Mouse (Mus musculus): ENCODE data around the gene Pusl1. TPM values are rescaled to one million over a fixed set of nuclear protein-coding genes. Genes with fewer than 3 reads are reported as not detected.

The Pusl1 gene
- total RNA-seq, 2 experiments from 2014 or later, result 18.7 to 33.7 TPM

GRCm38 (mm10) chr4:155887674-155888073 lies 3.9 kb downstream of the Pusl1 start:
- ATAC-seq (replicated peaks; ENCODE audit: poor library complexity), result no peak

- ATAC-seq (replicated peaks; ENCODE audit: poor library complexity), result peak; percentile 71
Measured at GRCm38 (mm10) chr4:155886330-155886729, 5.3 kb downstream of the Pusl1 start.

- no peak for ATAC-seq (replicated peaks; ENCODE audit: poor library complexity)
Measured at GRCm38 (mm10) chr4:155883587-155883986, 8.0 kb downstream of the Pusl1 start.

- no peak for ATAC-seq (replicated peaks; ENCODE audit: poor library complexity)
Measured at GRCm38 (mm10) chr4:155871404-155871803, 20.2 kb downstream of the Pusl1 start.

GRCm38 (mm10) chr4:155869317-155870033 lies 22.1 kb downstream of the Pusl1 start, which contains the start of the genes Cptp and Ints11:
Gene Cptp, minus strand, starts transcription at chr4:155869440.
Gene Ints11, plus strand, starts transcription at chr4:155869546.
- peak; percentile 97 for ATAC-seq (replicated peaks; ENCODE audit: poor library complexity)

- ATAC-seq (replicated peaks; ENCODE audit: poor library complexity), result peak; percentile 24
Measured at GRCm38 (mm10) chr4:155868614-155869298, 22.8 kb downstream of the Pusl1 start.

- no peak for ATAC-seq (replicated peaks; ENCODE audit: poor library complexity)
Measured at GRCm38 (mm10) chr4:155863001-155863400, 28.6 kb downstream of the Pusl1 start, which contains the start of gene Tas1r3. Gene Tas1r3, minus strand, starts transcription at chr4:155863362.

- peak; percentile 56 for ATAC-seq (replicated peaks; ENCODE audit: poor library complexity)
Measured at GRCm38 (mm10) chr4:155861787-155862186, 29.8 kb downstream of the Pusl1 start.

GRCm38 (mm10) chr4:155859318-155859717 lies 32.3 kb downstream of the Pusl1 start:
- peak; percentile 73 for ATAC-seq (replicated peaks; ENCODE audit: poor library complexity)

- 0 out of 2 replicates have a peak, but pooled peaks have one; percentile 5 for ATAC-seq (replicated peaks; ENCODE audit: poor library complexity)
Measured at GRCm38 (mm10) chr4:155856881-155857280, 34.7 kb downstream of the Pusl1 start.

GRCm38 (mm10) chr4:155856071-155856470 lies 35.5 kb downstream of the Pusl1 start:
- ATAC-seq (replicated peaks; ENCODE audit: poor library complexity), result no peak

- no peak for ATAC-seq (replicated peaks; ENCODE audit: poor library complexity)
Measured at GRCm38 (mm10) chr4:155854991-155855390, 36.6 kb downstream of the Pusl1 start.

GRCm38 (mm10) chr4:155853421-155853820 lies 38.2 kb downstream of the Pusl1 start:
- ATAC-seq (replicated peaks; ENCODE audit: poor library complexity), result no peak

GRCm38 (mm10) chr4:155851951-155852411 lies 39.6 kb downstream of the Pusl1 start:
- no peak for ATAC-seq (replicated peaks; ENCODE audit: poor library complexity)

- ATAC-seq (replicated peaks; ENCODE audit: poor library complexity), result no peak
Measured at GRCm38 (mm10) chr4:155851368-155851767, 40.2 kb downstream of the Pusl1 start.

GRCm38 (mm10) chr4:155849792-155850451 lies 41.7 kb downstream of the Pusl1 start:
- no peak for ATAC-seq (replicated peaks; ENCODE audit: poor library complexity)

GRCm38 (mm10) chr4:155849391-155849790 lies 42.2 kb downstream of the Pusl1 start:
- ATAC-seq (replicated peaks; ENCODE audit: poor library complexity), result no peak

- no peak for ATAC-seq (replicated peaks; ENCODE audit: poor library complexity)
Measured at GRCm38 (mm10) chr4:155848434-155849095, 43.0 kb downstream of the Pusl1 start.

- peak; percentile 21; the same call in 1 of the 2 replicates for ATAC-seq (replicated peaks; ENCODE audit: poor library complexity)
Measured at GRCm38 (mm10) chr4:155847591-155848352, 43.8 kb downstream of the Pusl1 start.

All from megakaryocyte progenitor cell, adult 5-6 weeks (primary cell).